Mouse (Mus musculus) forebrain, embryonic 11.5 days (tissue): ENCODE results near the gene C1qb. TPM values are rescaled to one million over a fixed set of nuclear protein-coding genes. Genes with fewer than 3 reads are reported as not detected.

Experiments used
- ATAC-seq: fragments of 200-750 bp; cut with Nextera tagmentation; replicated peaks from 2 replicates; pipeline ENCODE4 v1.8.0; 2017; ENCODE audit warnings: moderate TSS enrichment; ENCODE audit not compliant: low FRiP score
- DNase-seq: peaks from one replicate; pipeline ENCODE4 v3.0.0-alpha.2; 2017; ENCODE audit warnings: low spot score
- H3K27ac ChIP-seq: fragments of 300-500 bp; sonication (generic); 2 replicates; pipeline ENCODE4 v1.5.1; 2014; ENCODE audit warnings: low read depth, low read length
- H3K27me3 ChIP-seq: fragments of 300-500 bp; sonication (generic); 2 replicates; pipeline ENCODE4 v1.6.1; 2014; ENCODE audit warnings: mild to moderate bottlenecking, low read length, mixed read lengths; ENCODE audit not compliant: control insufficient read depth, insufficient read depth
- H3K36me3 ChIP-seq: fragments of 300-500 bp; sonication (generic); 2 replicates; pipeline ENCODE4 v1.6.1; 2014; ENCODE audit warnings: mild to moderate bottlenecking, low read length, moderate library complexity, mixed read lengths; ENCODE audit not compliant: control insufficient read depth, insufficient read depth
- H3K4me1 ChIP-seq: fragments of 300-500 bp; sonication (generic); replicated peaks from 2 replicates; pipeline ENCODE4 v1.6.1; 2014; ENCODE audit warnings: low read length, mixed read lengths; ENCODE audit not compliant: control insufficient read depth, insufficient read depth
- H3K4me2 ChIP-seq: fragments of 300-500 bp; sonication (generic); 2 replicates; pipeline ENCODE4 v1.6.1; 2014; ENCODE audit warnings: low read depth, mild to moderate bottlenecking, low read length, moderate library complexity, mixed read lengths; ENCODE audit not compliant: severe bottlenecking
- H3K4me3 ChIP-seq: fragments of 300-500 bp; sonication (generic); 2 replicates; pipeline ENCODE4 v1.5.1; 2014; ENCODE audit warnings: low read depth, low read length
- H3K9ac ChIP-seq: fragments of 300-500 bp; sonication (generic); 2 replicates; pipeline ENCODE4 v1.6.1; 2014; ENCODE audit warnings: low read length
- H3K9me3 ChIP-seq: fragments of 300-500 bp; sonication (generic); 2 replicates; pipeline ENCODE4 v1.6.1; 2016; ENCODE audit warnings: low read length, mixed read lengths; ENCODE audit not compliant: control insufficient read depth
- WGBS: fragments of 180-500 bp; shearing (Covaris S2); extraction: QIAGEN DNeasy Blood & Tissue Kit; methylation state at CpG from one replicate; pipeline ENCODE4 v1.1.7; 2014; 5-methylcytosine and 5-hydroxymethylcytosine counted together
- polyA plus RNA-seq: library from polyadenylated mRNA; unstranded; fragments of >200 nt; fragmentation: Nextera tagmentation; extraction: Ambion mirVana; gene quantifications from 2 replicates; pipeline ENCODE4 v1.2.1, GENCODE M21; 2014

The C1qb gene
- polyA plus RNA-seq, 1 experiment from 2014 or later: 21.1 TPM

- H3K27me3 ChIP-seq: peaks cover 7% of the 10 kb centered on the region
- no peak overlapping the region for H3K4me3 ChIP-seq
- ATAC-seq (no peak), DNase-seq (no peak)
- no peak overlapping the region for H3K9ac ChIP-seq
- WGBS: 87% methylated on average over 4 of the region's 4 CpGs
- no peaks in the 10 kb centered on the region for H3K36me3 ChIP-seq
- no peak overlapping the region for H3K4me2 ChIP-seq
- H3K9me3 ChIP-seq: no peaks in the 10 kb centered on the region
- peaks cover 5% of the 10 kb centered on the region; the same call in 1 of the 2 replicates for H3K4me1 ChIP-seq
- no peak overlapping the region for H3K27ac ChIP-seq
Observed at GRCm38 (mm10) chr4:136891115-136891514, 5.1 kb upstream of the C1qb start.

- ATAC-seq: no peak
- Histone ChIP-seq H3K36me3 (no peaks in the 10 kb centered on the region), H3K27ac (no peak overlapping the region), H3K27me3 (peaks cover 5% of the 10 kb centered on the region), H3K4me3 (no peak overlapping the region), H3K9ac (no peak overlapping the region), H3K9me3 (no peaks in the 10 kb centered on the region), H3K4me1 (0 out of 2 replicates have a peak, but pooled peaks cover 2% of the 10 kb centered on the region), H3K4me2 (no peak overlapping the region)
- DNase-seq: no peak
- WGBS: 89% methylated on average over 15 of the region's 15 CpGs
Observed at GRCm38 (mm10) chr4:136889981-136890380, 4.0 kb upstream of the C1qb start.

- Histone ChIP-seq H3K4me2 (no peak overlapping the region), H3K36me3 (no peaks in the 10 kb centered on the region), H3K9me3 (no peaks in the 10 kb centered on the region), H3K4me1 (no peaks in the 10 kb centered on the region), H3K27ac (no peak overlapping the region), H3K4me3 (no peak overlapping the region), H3K27me3 (no peaks in the 10 kb centered on the region), H3K9ac (no peak overlapping the region)
- ATAC-seq: no peak
- no peak for DNase-seq
- 76% methylated on average over 5 of the region's 5 CpGs for WGBS
Observed at GRCm38 (mm10) chr4:136887714-136888113, 1.7 kb upstream of the C1qb start.

- Histone ChIP-seq H3K4me1 (no peaks in the 10 kb centered on the region), H3K36me3 (no peaks in the 10 kb centered on the region), H3K9ac (no peak overlapping the region), H3K4me2 (no peak overlapping the region), H3K27ac (no peak overlapping the region), H3K4me3 (no peak overlapping the region), H3K9me3 (no peaks in the 10 kb centered on the region), H3K27me3 (no peaks in the 10 kb centered on the region)
- 24% methylated on average over 5 of the region's 5 CpGs for WGBS
- DNase-seq: no peak
- ATAC-seq: no peak
Observed at GRCm38 (mm10) chr4:136878601-136879000, 7.4 kb downstream of the C1qb start.

GRCm38 (mm10) chr4:136878171-136878570, 7.8 kb downstream of the C1qb start:
- no peak overlapping the region for H3K4me3 ChIP-seq
- WGBS: 55% methylated on average over 8 of the region's 8 CpGs
- no peaks in the 10 kb centered on the region for H3K36me3 ChIP-seq
- H3K4me2 ChIP-seq: no peak overlapping the region
- H3K27me3 ChIP-seq: no peaks in the 10 kb centered on the region
- no peak for DNase-seq
- H3K27ac ChIP-seq: no peak overlapping the region
- no peak for ATAC-seq
- no peaks in the 10 kb centered on the region for H3K4me1 ChIP-seq
- no peaks in the 10 kb centered on the region for H3K9me3 ChIP-seq
- H3K9ac ChIP-seq: no peak overlapping the region

- H3K4me2 ChIP-seq: no peak overlapping the region
- ATAC-seq (0 out of 2 replicates have a peak, but pooled peaks have one; percentile 30), DNase-seq (peak; percentile 84)
- H3K4me1 ChIP-seq: no peaks in the 10 kb centered on the region
- 27% methylated on average over 7 of the region's 7 CpGs for WGBS
- no peak overlapping the region for H3K27ac ChIP-seq
- H3K9me3 ChIP-seq: no peaks in the 10 kb centered on the region
- no peaks in the 10 kb centered on the region for H3K36me3 ChIP-seq
- no peaks in the 10 kb centered on the region for H3K27me3 ChIP-seq
- H3K9ac ChIP-seq: no peak overlapping the region
- H3K4me3 ChIP-seq: no peak overlapping the region
Observed at GRCm38 (mm10) chr4:136876971-136877370, 9.0 kb downstream of the C1qb start.

- H3K4me1 ChIP-seq: no peaks in the 10 kb centered on the region
- WGBS: 94% methylated on average over 14 of the region's 14 CpGs
- no peak overlapping the region for H3K4me3 ChIP-seq
- no peaks in the 10 kb centered on the region for H3K27me3 ChIP-seq
- H3K36me3 ChIP-seq: no peaks in the 10 kb centered on the region
- H3K9ac ChIP-seq: no peak overlapping the region
- DNase-seq: no peak
- no peak overlapping the region for H3K27ac ChIP-seq
- no peaks in the 10 kb centered on the region for H3K9me3 ChIP-seq
- no peak for ATAC-seq
- no peak overlapping the region for H3K4me2 ChIP-seq
Observed at GRCm38 (mm10) chr4:136875012-136875411, 11.0 kb downstream of the C1qb start.

- ATAC-seq (no peak), DNase-seq (no peak)
- Histone ChIP-seq H3K4me2 (no peak overlapping the region), H3K27me3 (no peaks in the 10 kb centered on the region), H3K27ac (no peak overlapping the region), H3K4me3 (no peak overlapping the region), H3K36me3 (no peaks in the 10 kb centered on the region), H3K4me1 (peaks cover 17% of the 10 kb centered on the region), H3K9ac (no peak overlapping the region), H3K9me3 (no peaks in the 10 kb centered on the region)
- 88% methylated on average over 6 of the region's 6 CpGs for WGBS
Observed at GRCm38 (mm10) chr4:136868371-136868770, 17.6 kb downstream of the C1qb start.

GRCm38 (mm10) chr4:136867690-136868345, 18.2 kb downstream of the C1qb start:
- Histone ChIP-seq H3K27ac (no peak overlapping the region), H3K4me1 (peaks cover 19% of the 10 kb centered on the region), H3K27me3 (no peaks in the 10 kb centered on the region), H3K9me3 (no peaks in the 10 kb centered on the region), H3K4me3 (no peak overlapping the region), H3K36me3 (no peaks in the 10 kb centered on the region), H3K4me2 (no peak overlapping the region), H3K9ac (no peak overlapping the region)
- no peak for ATAC-seq
- peak; percentile 66 for DNase-seq
- 14% methylated on average over 11 of the region's 12 CpGs for WGBS
